Mouse (Mus musculus): ENCODE data around the gene Eaf2.

GRCm38 (mm10) chr16:36882737-36883343 is 8.0 kb upstream of the Eaf2 start:
- TF ChIP-seq CTCF (IDR thresholded peaks at IDR 0.05; ENCODE audit: borderline replicate concordance, insufficient read depth, low read depth, low read length): no peak
- TF ChIP-seq POLR2A (IDR thresholded peaks at IDR 0.05; ENCODE audit: borderline replicate concordance, insufficient read depth, low read length): no peak
